Mouse (Mus musculus) spleen, postnatal 10 days (tissue): ENCODE results near the gene Prpf40b.

ENCODE experiments used
- DNase-seq, 2 experiments: peaks; one replicate each; pipeline ENCODE4 v3.0.0; 2021 to 2022; ENCODE audit warnings: low spot score in 2 of 2

Prpf40b gene

GRCm38 (mm10) chr15:99290586-99290985 lies 4.3 kb upstream of the Prpf40b start:
- no peak for DNase-seq

GRCm38 (mm10) chr15:99294287-99294686 lies 600 bp upstream of the Prpf40b start:
- DNase-seq = no peak

- peak in 1 of 2 experiments; percentile 21 for DNase-seq
These were observed 646 bp downstream of the Prpf40b start, which contains the start of gene Fam186b for GRCm38 (mm10) chr15:99295484-99295981. Gene Fam186b, minus strand, starts transcription at chr15:99295888.

GRCm38 (mm10) chr15:99296213-99296612 lies 1.3 kb downstream of the Prpf40b start:
- no peak for DNase-seq

DNA sequence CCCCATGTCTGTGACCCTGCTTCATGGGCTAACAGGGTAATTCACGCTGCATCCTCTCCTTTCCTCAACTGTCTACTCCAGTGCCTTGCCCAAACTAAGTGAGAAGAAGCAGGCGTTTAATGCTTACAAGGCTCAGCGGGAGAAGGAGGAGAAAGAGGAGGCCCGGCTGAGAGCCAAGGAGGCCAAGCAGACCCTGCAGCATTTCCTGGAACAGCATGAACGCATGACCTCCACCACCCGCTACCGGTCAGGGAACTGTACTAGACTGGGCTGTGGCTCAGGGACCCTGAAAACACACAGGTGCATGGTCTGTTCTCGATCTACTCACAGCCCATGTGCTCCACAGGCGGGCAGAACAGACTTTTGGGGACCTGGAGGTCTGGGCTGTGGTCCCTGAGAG lies 12.6 kb downstream of the Prpf40b start:
- DNase-seq = no peak

DNA sequence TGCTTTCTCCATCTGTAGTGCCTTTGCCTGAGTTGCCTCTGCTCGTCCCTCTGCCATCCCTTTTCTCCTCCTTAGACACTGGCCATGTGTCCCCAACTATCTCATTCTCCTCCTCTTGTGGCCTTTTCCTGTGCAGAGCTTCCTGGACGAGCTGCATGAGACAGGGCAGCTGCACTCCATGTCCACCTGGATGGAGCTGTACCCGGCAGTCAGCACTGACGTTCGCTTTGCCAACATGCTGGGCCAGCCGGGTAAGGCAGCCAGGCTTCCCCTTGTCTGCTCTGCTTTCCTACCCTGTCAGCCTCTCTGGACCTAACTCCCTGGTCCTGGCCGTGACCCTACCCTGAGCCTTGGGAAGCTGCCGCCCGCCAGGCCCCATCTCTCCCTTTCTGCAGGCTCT lies 14.7 kb downstream of the Prpf40b start:
- DNase-seq = no peak

- no peak for DNase-seq
These were observed 15.7 kb downstream of the Prpf40b start for GRCm38 (mm10) chr15:99310617-99311016.

DNA sequence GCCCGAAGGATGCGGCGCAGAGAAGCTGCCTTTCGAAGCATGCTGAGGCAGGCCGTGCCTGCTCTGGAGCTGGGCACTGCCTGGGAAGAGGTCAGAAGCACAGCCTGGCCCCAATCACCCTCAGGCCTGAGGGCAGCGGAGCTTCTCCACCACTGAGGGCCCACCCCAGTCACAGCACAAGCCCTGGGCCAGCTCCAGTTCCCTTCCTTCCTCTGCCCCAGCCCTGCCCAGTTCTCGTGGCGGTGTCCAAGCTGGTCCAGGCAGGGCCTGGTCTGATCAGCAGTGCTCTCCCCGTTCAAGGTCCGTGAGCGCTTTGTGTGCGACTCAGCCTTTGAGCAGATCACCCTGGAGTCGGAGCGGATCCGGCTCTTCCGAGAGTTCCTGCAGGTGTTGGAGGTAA lies 20.0 kb downstream of the Prpf40b start:
- DNase-seq = no peak

DNA sequence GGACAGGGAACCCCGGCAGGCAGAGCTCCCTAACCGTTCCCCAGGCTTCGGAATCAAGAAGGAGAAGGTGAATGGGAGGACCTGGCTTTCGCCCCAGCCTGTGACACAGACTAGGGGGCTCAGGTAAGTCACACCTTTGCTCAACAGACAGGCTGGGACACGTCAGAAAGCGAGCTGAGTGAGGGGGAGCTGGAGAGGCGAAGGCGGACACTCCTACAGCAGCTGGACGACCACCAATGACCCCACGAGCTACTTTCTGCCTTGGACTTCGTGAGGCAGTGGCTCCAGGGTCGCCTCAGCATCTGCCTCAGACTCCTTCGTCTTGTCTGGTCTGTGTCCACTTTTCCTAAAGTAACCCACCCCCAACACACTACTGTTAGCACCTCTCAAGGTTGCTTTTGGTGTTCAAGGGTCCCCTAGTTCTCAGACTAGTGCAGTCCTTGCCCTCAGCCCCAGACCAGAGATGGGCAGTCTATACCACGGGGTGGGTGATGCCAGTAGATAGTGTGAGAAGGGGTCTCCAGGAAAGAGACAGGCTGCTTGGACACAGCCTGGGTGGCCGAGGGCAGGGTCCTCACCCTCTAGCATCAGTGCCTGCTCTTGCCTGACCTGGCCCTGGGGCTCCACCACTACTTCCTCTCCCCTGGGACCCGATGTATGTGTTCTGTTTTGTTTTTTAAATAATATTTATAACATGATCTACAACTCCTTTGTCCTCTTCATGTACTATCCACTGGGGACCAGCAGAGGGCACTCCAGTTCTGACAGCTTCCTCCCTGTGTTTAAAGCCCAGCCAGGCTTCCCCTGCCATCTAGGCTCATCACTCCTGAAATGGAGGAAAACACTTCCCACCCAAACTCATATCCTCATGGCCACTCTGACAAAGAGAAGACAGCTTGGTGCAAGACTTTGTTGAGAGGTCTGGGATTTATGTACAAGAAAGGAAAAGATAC lies 21.7 kb downstream of the Prpf40b start:
- DNase-seq = peak; percentile 54 to 80

- DNase-seq = no peak
These were observed 22.4 kb downstream of the Prpf40b start for GRCm38 (mm10) chr15:99317267-99317651.

- DNase-seq = no peak
These were observed 23.2 kb downstream of the Prpf40b start for GRCm38 (mm10) chr15:99318071-99318470.

DNA sequence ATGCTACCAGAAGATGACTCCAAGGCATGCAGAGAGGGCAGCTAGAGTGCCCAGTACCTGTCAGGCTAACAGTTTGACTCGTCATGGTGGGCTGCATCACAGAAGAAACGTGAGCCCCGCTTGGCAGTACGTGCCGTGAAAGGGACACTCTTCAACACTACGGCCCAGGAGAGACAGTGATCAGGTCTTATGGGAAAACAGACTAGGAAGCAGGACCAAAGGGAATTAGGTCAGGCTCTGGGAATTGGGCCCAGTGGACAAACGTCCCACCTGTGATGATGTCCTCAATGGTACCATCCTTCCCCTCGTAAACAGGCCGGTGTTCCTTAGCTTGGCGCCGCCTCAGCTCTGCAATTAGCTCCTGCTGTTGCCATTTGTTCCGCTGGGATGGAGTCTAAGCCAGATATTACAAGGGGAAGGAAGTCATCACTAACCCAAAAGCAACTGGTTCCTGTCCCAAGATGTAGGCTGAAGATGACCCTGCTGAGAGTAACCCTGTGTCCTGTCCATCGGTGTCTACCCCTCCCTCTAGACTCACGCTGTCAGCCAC lies 24.0 kb downstream of the Prpf40b start:
- no peak for DNase-seq

DNA sequence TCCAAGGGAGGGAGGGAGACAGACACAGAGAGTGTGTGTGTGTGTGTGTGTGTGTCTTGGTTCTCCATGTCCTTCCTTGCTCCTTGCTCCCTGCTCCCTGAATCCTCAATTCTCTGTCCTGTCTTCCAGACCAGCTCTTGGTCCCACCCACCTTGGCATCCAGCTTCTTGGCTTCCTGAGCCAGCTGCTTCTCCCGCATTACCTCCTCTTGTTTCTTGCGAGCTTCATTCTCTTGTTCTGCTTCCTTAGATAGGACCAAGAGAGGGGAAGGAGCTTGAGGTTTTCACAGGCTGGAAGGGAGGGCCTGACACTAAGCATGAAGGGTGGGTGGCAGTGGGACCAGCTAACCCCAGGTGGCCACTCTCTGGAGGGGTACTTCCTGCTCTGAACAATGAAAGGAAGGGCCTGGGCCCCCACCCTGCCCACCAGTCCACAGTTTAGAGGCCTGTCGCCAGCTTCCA lies 24.6 kb downstream of the Prpf40b start:
- DNase-seq = no peak

DNA sequence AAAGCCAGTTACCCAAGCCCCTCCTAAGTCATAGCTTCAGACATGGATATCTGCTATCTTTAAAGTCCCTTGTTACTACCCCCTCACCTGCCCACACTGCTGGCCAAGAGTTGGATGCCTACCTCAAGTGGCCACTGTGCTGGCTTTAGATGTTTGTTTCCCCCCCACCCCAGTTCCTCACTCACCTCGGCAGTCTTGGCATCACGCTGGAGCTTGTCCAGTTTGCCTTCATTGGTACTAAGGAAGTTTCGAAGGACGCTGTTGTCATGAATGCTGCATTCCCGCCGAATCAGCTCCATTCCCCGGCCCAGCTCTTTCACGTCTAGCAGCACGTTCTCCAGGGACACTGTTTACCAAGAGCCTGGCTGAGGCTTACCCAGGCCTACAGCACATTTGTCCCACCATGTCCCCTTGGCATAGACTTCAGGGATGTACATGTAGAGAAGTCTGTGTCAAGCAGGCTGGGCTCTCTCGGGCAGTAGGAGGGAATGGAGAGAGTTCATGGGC lies 25.3 kb downstream of the Prpf40b start:
- no peak for DNase-seq

GRCm38 (mm10) chr15:99320978-99321377 lies 26.1 kb downstream of the Prpf40b start:
- no peak for DNase-seq

GRCm38 (mm10) chr15:99324151-99324550 lies 29.3 kb downstream of the Prpf40b start:
- no peak for DNase-seq

DNA sequence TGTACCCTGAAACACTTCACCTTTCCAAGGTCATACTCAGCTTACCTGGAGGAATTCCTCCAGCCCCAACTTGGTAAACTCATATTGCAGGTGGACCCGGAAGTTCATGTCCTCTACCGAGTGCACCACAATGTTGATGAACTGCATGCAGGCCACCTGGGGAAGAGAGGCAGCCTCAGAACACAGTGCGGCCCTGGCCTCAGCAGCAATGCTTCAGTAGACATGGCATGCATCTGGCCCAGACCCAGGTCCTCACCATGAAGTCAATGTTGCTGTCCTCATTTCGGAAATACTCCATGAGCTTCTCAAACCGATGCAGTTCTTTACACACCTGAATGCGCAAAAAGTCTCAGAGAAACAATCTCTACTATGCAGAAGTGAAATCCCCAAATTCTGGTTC lies 30.7 kb downstream of the Prpf40b start:
- DNase-seq = no peak

DNA sequence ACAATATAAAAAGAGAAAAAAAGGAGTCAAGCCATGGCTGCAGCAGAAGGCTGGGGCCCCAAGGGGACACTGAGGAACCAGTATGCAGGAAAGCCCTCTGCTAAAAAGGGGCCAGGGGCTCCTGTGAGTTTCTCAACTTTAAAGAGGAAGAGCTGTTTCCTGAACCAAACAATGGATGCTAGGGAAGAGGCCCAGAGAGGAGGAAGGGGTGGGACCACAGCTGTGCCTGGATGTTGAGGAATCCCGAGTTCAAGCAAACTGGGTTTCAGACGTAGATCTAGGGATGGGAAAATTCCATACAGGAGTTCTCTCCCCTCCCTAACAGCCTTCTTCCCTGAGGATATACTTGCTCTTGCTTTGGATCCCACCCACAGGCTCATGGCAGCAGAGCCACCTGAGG lies 31.5 kb downstream of the Prpf40b start:
- no peak for DNase-seq

GRCm38 (mm10) chr15:99326959-99327358 lies 32.1 kb downstream of the Prpf40b start:
- peak; percentile 30 to 74 for DNase-seq

GRCm38 (mm10) chr15:99328011-99328410 lies 33.1 kb downstream of the Prpf40b start:
- DNase-seq = no peak

DNA sequence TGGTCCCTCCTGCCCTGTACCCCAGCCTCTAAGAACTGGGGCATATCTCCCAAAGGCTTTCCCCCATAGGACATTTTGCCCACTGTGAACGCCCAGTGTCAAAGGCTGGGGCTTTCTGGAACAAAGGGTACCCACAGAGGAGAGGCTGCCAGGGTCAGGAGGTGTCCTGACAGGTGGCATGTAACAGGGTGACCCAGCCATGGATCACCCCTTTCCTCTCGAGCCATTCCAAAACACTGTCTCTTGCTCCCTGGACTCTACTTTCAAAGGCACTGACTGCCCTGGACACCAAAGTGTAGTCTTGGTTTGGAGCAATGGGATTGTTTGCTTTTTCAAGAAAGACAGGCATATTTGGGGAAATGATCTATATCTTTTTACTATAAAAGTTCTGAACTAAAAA lies 35.4 kb downstream of the Prpf40b start:
- no peak for DNase-seq

DNA sequence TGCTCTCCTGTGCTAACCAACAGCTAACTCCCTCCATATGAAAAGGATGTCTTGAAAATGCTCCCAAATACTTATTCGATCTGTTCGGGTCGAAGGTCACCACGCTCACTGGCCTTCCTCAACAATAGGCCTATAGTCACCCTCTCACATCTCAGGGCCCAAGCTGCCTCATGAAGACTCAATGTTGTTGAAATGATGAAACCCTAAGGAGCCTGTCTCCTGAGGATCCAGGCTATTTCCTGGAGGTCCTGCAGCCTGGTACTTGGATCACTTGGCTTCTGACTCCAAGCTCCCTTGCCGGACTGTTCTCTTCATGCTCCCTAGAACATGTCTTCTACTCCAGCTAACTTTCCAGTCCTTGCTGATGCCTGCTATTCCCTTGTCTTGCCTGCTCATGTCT lies 36.5 kb downstream of the Prpf40b start:
- no peak for DNase-seq

DNA sequence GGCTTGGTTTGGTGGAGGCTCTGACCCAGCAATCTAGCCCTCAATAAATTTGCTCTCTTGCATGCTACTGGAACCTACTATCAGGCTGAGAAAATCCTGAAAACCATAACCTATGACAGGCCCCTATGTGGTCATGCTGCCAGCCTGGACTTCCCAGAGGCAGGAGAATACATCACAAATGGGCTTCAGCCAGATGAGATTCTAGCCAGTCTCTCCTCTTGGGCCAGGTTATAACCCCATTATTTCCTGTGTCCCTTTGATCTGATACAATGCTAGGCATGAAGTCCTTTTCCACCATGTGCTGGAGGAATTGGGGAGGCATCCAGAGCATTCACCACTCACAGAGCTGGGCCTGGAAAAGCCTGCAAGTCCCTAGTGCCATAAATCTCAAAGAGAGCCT lies 37.2 kb downstream of the Prpf40b start:
- DNase-seq = no peak
